Mouse (Mus musculus) adipocyte (in vitro differentiated cells): ENCODE measurements at regions not wholly inside any gene's neighbourhood (a gene's known extent, or its start where the extent isn't known, plus 50 kb on each side); places are given as distances from the start of the nearest gene placed in this dataset.

ENCODE experiments used
- DNase-seq: peaks from one replicate; pipeline ENCODE4 v3.0.0-alpha.2; 2016; ENCODE audit warnings: low spot score

DNA sequence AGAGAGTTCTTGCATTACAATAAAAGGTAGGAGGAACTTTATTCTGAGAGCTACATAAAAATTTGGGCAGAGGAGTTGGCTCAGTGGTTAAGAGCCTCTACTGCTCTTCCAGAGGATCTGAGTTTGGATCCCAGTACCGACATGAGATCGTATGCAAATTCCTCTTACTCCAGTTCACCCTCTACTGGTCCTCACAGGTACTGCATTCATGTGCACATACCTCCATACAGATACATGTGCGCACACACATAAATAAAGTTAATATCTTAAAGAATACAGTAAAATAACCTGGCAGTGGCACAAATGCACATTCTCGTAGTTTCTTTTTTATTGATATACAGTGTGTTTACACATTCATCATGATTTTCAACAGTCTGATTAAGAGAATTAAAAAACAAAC is 232.4 kb downstream of the Vps13c start:
- no peak for DNase-seq

DNA sequence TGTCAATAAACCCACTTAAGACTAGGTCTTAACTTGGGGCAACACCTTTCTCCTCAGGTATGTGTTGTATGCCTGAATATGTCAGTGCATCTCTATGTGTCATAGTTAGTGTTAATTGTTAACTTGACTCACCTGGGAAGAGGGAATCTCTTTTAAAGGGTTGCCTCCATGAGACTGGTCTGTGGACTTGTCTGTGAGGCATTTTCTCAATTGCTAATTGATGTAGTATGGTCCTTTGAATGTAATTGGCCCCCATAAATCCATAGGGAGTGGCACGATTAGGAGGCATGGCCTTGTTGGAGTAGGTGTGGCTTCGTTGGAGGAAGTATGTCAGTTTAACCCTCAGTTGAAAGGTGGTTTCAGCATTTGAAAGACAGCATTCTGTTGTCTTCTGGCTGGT is 237.1 kb downstream of the Vps13c start:
- no peak for DNase-seq

DNA sequence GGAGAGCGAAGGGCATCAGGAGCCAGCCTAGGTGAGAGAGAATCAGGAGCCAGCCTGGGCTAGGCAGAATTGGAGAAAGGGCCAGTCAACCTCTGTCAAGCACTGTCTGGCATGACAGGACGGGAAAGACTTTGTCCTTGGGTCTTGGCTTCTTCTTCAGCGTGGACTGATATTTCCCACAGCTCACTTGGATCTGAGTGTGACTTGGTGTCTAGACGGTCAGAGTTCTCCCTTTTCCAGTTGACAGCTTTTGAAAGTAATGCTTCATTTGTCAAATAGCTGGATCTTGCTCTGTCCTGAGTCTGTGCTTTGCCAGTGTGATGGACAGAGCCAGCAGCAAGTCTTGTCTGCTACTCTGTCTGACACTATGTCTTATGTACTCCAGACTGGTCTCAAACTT is 243.1 kb downstream of the Vps13c start:
- no peak for DNase-seq

DNA sequence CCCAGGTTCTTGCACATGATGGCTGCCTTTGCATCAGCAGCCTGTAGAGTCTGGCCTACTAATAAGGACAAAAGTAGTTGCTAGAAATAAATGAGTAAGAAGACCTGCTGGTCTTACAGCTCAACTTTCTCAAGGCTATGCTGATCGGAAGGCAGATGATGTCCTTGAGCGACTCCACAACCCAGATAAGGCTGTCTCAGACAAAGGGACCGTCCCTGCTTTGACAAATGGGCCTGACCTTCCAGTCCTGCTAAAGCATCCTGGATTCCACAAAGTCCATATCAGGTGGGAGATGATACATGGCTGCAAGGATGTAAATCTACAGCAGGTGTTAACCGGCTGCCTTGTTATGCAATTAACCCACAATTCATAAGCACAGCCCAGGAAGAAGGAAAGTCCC is 244.8 kb downstream of the Vps13c start:
- no peak for DNase-seq

DNA sequence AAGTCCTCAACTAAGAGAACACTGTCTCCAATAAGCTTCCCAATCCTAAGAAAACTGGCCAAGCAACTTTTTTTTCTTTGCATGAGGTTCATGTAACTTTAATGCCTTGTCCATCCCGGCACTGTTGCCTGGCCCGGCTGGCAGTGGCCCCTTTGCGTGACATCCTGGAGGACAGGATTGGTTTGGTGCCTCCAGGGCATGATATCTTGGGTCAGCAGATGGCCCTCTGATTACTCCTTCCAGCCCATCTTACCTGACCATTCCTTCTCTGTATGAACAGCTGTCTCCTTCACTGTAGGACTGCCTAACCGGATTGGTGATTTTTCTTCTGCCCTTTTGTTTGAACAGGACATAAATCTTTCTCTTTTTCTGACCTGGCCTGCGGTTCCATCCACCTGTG is 254.4 kb downstream of the Vps13c start:
- DNase-seq, result no peak

DNA sequence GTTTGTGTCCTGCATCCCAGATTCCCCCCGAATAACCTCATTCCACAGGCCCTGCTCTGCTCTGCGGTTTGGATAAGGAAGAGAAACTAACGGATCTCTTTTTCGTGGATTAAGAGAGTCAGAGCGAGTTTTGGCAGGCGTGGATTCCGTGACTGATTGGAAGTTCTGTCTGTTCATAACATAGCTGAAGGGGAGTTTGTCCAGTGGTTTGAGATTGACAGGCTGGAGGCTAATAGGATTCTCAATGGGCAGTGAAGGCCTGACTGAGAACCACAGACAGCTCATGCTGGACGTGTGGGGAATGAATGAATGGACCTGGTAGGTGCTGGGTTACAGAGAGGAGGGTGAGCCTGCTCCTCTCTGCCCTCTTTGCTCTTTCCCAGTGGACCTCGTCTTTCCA is 269.6 kb downstream of the Vps13c start:
- no peak for DNase-seq

DNA sequence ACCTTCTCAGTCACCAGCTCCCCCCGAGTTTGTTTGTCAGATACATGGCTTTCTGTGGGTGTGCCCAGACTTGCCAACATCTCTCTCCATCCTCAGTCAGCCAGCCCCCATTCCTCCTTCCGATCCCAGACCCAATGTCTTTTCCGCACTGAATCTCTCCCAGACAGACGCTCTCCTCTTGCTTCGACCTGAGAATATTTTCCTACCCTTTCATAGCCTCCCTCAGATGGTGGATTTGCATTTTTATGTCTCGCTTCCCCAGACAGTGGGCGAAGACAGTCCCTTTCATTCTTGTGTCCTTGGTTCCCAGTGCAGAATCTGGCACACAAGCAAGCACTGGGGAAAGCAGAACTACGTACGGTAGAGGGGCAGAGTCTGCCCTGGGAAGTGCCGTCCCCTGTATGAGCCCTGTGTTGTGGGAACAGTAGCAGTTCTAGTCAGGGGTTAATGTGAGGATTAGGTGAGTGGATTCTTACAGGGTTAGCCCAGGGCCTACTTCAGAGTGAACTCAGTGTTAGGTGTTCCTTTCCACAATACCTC is 275.0 kb downstream of the Vps13c start:
- no peak for DNase-seq

DNA sequence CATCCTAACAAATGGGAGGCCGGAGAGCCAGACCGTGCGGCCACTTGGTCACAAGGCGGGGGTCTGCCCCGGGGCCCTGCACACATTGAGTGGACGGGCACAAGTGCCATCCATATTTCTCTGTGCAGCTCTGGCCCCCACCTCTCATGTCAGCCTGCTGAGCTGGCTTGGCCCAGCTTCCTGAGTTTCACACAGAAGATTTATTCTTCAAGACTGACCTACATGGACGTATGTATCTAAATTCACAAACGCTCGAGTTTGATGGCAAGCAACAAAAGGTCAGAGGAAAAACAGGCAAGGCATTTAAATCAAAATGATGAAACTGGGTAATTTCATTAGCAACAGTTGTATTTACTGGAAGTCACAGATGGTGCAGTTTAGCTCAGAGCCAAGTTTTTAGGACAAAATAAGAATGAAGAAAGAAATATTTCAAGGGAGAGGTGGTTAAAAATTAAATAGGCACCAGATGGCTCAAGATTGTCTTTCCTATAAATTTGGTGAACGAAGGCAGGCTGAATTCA is 276.1 kb downstream of the Vps13c start:
- DNase-seq, result no peak

DNA sequence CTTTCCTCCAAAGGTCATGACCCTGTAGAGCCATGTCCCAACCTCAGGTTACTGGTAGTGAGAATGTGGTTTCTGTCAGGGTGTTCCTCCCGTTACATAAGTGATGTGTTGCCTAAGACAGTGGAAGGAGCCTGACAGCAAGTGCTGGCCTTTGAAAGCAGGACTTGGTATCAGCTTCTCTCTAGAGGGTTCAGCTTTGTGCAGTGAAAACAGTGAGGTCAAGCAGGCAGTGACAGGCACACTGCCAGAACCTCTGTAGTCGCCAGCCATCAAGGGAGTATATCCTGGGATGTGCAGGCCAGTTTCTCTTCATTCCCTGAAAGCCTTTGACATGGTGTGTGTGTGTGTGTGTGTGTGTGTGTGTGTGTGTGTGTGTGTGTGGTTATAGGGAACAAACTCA is 278.1 kb downstream of the Vps13c start:
- DNase-seq, result no peak

DNA sequence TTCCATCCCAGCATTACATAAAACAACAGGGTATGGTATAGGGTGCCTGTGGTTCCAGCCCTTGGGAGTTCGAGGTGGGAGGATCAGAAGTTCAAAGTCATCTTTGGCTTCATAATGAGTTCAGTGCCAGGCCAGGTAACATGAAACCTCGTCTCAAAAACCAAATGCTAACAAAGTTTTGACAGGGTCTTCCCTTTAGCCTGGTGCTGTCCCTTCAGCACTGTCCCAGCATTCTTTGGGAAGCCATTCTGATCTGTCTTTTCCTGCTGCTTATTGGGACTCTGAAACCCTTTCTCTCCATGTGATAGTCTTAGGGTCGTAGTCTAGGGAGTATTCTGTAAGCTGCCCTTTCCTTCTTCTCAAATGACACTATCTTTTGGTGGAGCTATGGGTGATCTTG is 282.1 kb downstream of the Vps13c start:
- no peak for DNase-seq

DNA sequence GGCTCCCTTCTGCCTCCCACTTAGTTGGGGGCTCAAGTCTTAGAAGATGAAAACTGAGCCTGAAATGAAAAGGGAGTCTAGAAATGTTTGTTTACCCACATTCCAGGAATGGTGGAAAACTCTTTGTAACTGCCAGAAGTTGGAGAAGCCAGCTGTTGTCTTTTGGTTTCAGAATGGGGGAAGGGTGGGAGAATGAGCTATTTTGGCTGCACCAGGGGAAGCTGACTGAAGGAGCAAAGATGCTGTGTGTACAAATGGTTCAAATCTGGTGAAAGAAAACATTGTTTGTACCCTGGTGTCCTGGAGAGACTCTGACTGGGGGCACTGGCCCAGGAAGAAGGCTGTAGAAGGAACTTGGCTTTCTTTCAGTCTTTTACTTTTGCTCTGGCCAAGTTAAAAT is 291.1 kb downstream of the Vps13c start:
- DNase-seq, result no peak

DNA sequence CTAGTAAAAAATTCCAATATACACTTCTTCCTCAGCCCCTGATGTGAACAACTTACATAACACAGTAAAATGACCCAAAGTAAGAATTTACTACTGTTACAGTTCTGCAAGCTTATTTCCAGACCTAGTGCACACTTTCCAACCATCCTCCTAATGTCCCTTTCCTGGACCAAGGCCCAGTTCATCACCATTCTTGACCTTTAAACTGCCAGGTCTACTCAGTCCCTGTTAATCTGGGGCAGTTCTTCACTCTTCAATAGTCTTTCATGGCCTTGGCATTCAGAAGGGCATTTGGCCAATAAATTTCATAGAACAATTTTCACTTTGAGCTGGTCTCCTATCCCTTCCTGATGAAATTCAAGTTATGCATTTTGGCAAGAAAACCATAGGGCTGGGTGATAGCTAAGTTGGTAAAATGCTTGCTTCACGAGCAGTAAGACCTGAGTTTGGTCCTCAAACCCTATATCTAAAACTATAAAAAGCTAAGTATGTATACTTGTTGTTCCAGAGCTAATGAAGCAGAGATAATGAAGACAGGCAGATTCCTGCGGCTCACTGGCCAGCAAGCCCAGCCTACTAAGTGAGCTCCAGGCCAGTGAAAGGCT is 295.4 kb downstream of the Vps13c start:
- DNase-seq, result no peak

DNA sequence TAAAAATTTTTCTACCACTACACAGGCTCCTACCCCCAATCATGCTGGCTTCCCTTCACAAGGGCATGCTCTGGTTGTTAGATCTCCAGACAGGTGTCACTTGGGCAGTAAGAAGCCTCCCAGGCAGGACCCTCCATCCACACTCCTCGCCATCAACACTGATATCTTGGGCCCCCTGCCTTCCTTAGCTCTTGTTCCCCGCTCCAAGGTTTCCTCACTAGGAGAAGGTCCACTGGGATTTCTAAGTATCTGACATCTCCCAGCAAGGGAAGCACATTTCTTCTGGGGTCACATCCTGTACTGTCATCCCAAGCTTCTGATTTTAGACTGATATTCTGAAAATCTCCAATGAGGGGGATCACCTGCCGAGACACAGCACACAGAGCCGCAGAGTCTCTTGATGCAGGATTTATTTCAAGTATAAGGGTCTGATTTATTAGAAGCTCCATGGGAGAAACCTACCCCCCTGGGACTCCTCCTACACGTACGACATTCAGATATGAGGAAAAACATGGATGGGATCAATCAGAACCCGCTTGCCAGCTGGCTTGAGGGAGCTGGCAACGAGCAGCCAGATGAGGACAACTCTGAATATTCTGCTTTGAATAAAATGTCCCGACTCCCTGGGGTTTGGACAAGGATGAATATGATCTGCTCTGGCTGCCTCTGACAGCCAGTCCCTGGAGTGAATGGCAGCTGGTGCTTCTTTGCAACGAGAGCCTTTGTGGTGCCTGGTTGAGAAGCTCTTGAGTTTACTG is 322.8 kb downstream of the Vps13c start:
- DNase-seq, result no peak

DNA sequence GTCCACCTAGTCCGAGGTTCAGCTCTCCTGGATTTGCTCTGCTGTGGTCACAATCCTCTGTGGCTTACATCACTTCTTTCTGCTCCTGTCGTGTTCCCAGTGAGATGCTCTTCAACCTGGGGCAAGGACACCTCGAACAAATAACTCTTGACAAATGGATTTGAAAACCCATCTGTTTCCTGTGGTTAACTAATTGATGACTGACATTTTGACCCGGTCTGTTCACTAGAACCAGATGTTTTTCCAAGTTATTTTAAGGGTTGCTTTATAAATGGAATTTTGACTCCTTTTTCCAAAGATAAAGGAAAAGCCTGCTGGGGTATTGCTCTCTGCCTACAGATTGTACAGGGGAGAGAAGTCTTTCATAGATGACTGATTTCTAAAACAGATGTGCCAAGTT is 326.4 kb downstream of the Vps13c start:
- DNase-seq, result no peak

DNA sequence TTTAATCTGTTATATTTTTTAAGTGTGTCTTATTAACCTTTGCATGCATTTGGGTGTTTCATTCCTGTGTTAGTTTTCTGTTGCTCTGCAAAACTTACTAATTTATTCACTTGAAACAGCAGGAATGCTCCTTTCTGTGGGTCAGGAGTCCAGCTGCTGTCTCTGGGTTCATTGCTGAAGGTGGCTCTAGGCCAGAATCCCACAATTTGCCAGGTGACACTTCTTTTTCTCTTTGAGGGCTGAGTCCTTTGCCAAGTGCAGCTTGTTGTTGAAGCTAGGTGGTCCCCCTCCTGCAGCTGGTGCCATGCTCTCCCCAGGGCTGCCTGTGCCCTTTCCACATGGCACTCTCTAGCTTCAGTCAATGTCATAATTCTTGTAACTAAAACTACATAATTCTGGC is 348.7 kb downstream of the Vps13c start:
- DNase-seq, result no peak

DNA sequence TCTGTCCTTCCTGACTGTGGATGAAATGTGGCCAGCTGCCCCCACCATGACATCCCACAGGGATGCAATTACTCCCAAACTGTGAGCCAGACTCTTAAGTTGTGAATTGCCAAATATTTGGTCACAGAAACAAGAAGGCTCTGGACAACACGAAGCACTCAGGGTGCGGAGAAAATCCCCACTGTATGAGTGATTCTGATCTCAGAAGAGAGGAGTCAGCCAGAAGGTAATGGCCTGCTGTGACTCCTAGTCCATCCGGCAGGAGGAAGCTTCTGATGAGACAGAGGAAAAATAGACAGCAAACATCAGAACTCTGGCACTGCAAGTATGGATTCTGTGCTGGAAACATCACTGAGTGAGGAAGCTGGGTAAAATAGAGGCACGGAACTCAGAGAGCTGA is 359.6 kb downstream of the Vps13c start:
- no peak for DNase-seq

DNA sequence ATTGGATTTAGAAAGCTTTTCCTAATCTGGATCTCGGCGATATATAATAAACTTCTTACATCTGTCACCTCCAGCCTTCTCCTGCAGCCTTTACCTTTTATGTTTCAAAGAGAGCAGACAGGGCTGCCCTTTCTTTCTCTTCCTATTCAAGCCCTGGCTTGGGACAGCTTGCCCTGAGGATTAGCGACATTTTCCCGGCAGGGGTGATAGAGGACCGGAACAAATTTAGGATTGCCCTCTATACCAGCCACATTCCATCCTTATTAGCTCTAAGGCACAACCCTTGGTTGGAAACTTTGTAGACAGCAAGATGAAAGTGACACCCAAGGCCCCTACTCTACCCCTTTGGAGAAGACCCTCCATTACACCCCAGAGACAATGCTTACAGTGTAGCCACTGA is 360.8 kb downstream of the Vps13c start:
- no peak for DNase-seq

DNA sequence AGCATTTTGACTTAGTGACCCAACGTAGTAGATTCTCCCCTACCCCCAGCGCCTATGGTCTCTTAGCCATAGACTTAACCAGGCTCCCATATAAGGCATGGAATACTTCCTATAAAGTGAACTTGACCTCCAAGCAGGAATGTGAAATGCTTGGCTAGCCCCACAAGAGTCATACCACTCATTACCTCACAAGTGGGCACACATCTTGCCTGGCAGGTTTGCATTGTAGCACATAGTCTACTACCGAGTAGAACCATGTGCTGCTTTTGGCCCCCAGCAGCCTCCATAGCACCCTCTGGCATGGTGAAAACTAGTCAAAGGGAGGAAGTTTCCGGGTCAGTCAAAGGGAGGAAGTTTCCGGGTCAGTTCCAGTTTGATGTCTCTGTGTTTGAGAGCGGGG is 385.5 kb downstream of the Vps13c start:
- no peak for DNase-seq

DNA sequence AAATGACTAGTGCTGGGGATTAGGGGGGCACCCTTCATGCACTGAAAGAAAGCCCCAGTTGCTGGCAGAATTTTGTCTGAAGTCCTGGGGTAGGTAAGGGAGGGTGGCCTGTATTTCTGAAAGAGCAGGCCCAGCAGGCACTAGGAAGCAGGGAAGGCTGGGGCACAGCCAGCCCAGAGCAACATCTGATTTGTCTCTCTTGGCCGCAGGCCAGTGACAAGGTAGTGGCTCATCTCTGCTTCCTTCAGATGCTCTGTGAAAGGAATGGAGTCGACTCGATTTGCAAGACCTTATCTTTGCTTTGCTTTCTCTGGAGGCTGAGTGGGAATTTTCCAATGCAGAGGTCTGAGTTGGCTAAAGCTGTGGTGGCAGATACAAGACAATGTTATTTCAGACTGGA is 390.9 kb downstream of the Vps13c start:
- DNase-seq, result no peak

DNA sequence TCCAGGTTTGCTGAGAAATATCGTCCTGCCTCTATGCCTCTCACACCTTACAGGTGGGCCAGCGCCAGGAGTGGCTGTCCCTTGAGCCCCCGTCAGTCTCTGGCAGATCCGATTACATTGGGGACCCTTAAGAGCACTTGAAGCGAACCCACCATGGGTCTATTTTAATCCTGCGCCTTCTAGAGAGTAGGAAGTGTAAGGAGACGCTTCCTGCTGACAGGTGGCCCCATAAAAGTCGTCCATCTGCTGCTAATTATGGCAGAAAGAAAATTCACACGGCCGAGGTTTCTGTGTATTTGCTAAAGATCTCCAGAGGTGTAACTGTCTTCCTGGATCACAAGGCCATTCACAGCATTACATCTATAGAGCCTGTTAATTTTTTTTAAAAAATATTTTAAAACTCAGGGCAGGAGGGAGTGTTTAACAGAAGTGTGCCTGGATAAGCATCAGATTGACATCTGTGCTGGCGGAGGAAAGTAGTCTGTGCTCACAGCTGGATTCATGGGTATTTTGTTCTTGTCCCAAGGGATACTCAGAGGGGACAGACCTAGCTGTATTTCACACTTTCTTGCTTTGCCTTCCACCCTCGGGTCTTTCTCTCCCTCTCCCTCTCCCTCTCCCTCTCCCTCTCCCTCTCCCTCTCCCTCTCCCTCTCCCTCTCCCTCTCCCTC is 394.9 kb downstream of the Vps13c start:
- DNase-seq, result no peak

DNA sequence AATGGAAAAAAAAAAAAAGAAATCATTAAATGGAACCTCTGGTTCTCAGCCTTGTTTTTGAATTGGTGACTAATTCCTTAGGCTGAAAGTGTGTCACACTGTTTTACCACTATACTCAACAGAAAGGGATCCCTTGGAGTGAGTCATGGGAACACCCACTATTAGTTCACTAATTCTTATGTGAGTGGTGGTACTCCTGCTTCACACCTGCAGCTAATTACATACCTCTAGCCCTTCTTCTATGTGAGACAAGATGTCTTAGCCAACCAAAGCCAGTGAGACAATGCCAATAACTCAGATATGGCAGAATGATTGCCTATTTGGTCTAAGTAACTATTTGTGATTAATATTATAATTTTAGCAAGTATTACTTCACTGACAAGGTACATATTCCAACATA is 398.9 kb downstream of the Vps13c start:
- no peak for DNase-seq

DNA sequence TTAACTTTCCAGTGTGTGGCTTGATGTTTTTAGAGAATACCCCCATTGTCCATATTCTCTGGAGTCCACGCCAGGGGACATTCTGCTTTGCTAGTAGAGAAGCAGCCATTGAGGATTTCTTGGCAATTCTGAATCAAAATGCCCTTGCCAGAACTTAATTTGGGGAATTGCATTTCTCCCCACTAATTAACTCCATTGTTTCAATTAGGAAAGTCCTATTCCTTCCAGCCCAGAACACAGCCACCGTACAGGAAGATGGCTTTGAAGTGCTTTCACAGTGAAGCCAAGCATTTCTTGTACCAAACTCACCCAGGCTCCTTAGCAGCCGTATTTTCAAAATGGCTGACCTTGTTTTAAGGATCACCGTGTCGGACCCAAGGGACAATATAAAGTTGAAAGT is 399.4 kb downstream of the Vps13c start:
- DNase-seq, result no peak

DNA sequence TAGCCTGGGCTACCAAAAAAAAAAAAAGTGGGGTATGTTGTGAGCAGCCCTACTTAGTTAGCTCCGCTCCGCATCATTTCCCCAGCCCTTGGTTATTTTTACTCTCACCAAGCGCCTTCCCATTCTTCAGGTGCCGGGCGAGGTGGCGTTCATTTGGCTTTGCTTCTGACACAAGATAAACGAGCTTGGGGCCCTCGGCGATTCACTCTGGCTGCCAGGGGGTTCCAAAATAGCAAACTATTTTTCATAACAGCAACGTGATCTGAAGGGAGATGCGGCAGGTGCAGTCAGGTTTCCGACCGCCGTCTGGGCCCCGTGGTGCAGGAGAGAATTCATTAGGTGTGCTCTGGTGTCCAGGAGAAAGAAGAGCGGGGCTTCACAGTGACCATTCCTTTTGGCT is 403.6 kb upstream of the Rora start:
- no peak for DNase-seq
